Mouse (Mus musculus): Measurements from ENCODE around the gene Gtf2h2.
"Not testable (repeated sequence)": the region's sequence is repeated elsewhere in the genome, so short reads cannot be mapped to it uniquely, and the experiment has no call there.

Gtf2h2 gene

GRCm38 (mm10) chr13:100492061-100492787, at the start of gene Gtf2h2:
Gene Gtf2h2 (minus strand): TSS chr13:100492579.
- in situ Hi-C loops (cut with MseI, MboI) = no loop called here

- in situ Hi-C loops (cut with MseI, MboI) = no loop called here
Measured at GRCm38 (mm10) chr13:100536149-100536548, 43.8 kb upstream of the Gtf2h2 start.

- in situ Hi-C loops (cut with MseI, MboI) = no loop called here
Measured at GRCm38 (mm10) chr13:100532788-100533365, 40.5 kb upstream of the Gtf2h2 start.

- in situ Hi-C loops (cut with MseI, MboI) = no loop called here
Measured at GRCm38 (mm10) chr13:100526649-100527038, 34.3 kb upstream of the Gtf2h2 start.

GRCm38 (mm10) chr13:100525935-100526648, 33.7 kb upstream of the Gtf2h2 start:
- in situ Hi-C loops (cut with MseI, MboI) = no loop called here

GRCm38 (mm10) chr13:100524896-100525295, 32.5 kb upstream of the Gtf2h2 start:
- in situ Hi-C loops (cut with MseI, MboI) = no loop called here

- in situ Hi-C loops (cut with MseI, MboI) = no loop called here
Measured at GRCm38 (mm10) chr13:100523698-100524097, 31.3 kb upstream of the Gtf2h2 start.

- in situ Hi-C loops (cut with MseI, MboI) = no loop called here
Measured at GRCm38 (mm10) chr13:100521724-100522591, 29.6 kb upstream of the Gtf2h2 start.

- in situ Hi-C loops (cut with MseI, MboI) = no loop called here
Measured at GRCm38 (mm10) chr13:100519162-100519561, 26.8 kb upstream of the Gtf2h2 start.

GRCm38 (mm10) chr13:100518191-100518590, 25.8 kb upstream of the Gtf2h2 start:
- in situ Hi-C loops (cut with MseI, MboI) = no loop called here

GRCm38 (mm10) chr13:100517652-100518153, 25.3 kb upstream of the Gtf2h2 start:
- in situ Hi-C loops (cut with MseI, MboI) = no loop called here

GRCm38 (mm10) chr13:100516213-100517105, 24.1 kb upstream of the Gtf2h2 start:
- in situ Hi-C loops (cut with MseI, MboI) = no loop called here

GRCm38 (mm10) chr13:100512792-100513191, 20.4 kb upstream of the Gtf2h2 start:
- in situ Hi-C loops (cut with MseI, MboI) = no loop called here

GRCm38 (mm10) chr13:100511860-100512364, 19.5 kb upstream of the Gtf2h2 start:
- in situ Hi-C loops (cut with MseI, MboI) = no loop called here

- in situ Hi-C loops (cut with MseI, MboI) = no loop called here
Measured at GRCm38 (mm10) chr13:100511146-100511859, 18.9 kb upstream of the Gtf2h2 start.

- in situ Hi-C loops (cut with MseI, MboI) = not testable (repeated sequence)
Measured at GRCm38 (mm10) chr13:100499625-100500024, 7.2 kb upstream of the Gtf2h2 start.

GRCm38 (mm10) chr13:100495337-100495736, 3.0 kb upstream of the Gtf2h2 start:
- in situ Hi-C loops (cut with MseI, MboI) = no loop called here

- in situ Hi-C loops (cut with MseI, MboI) = not testable (repeated sequence)
Measured at GRCm38 (mm10) chr13:100494370-100494769, 2.0 kb upstream of the Gtf2h2 start.

GRCm38 (mm10) chr13:100493313-100493712, 934 bp upstream of the Gtf2h2 start:
- in situ Hi-C loops (cut with MseI, MboI) = no loop called here

- in situ Hi-C loops (cut with MseI, MboI) = no loop called here
Measured at GRCm38 (mm10) chr13:100491623-100492022, 756 bp downstream of the Gtf2h2 start.
